Mouse (Mus musculus) hindbrain, embryonic 10.5 days (tissue): Measurements from ENCODE around the gene Olfr98. TPM values are rescaled to one million over a fixed set of nuclear protein-coding genes. Genes with fewer than 3 reads are reported as not detected.

Experiments
- DNase-seq: peaks from one replicate; pipeline ENCODE4 v3.0.0-alpha.2; 2017; ENCODE audit warnings: low spot score
- H3K27ac ChIP-seq: fragments of 300-500 bp; sonication (generic); 2 replicates; pipeline ENCODE4 v1.5.1; 2016; ENCODE audit warnings: mild to moderate bottlenecking, moderate library complexity
- H3K27me3 ChIP-seq: fragments of 300-500 bp; sonication (generic); 2 replicates; pipeline ENCODE4 v1.6.1; 2016; ENCODE audit warnings: mild to moderate bottlenecking; ENCODE audit not compliant: poor library complexity, insufficient read depth, severe bottlenecking
- H3K36me3 ChIP-seq: fragments of 300-500 bp; sonication (generic); 2 replicates; pipeline ENCODE4 v1.6.1; 2016; ENCODE audit warnings: mild to moderate bottlenecking, moderate library complexity
- H3K4me1 ChIP-seq: fragments of 300-500 bp; sonication (generic); replicated peaks from 2 replicates; pipeline ENCODE4 v1.6.1; 2016; ENCODE audit warnings: mild to moderate bottlenecking
- H3K4me3 ChIP-seq: fragments of 300-500 bp; sonication (generic); 2 replicates; pipeline ENCODE4 v1.5.1; 2016; ENCODE audit warnings: mild to moderate bottlenecking, moderate library complexity
- H3K9me3 ChIP-seq: fragments of 300-500 bp; sonication (generic); 2 replicates; pipeline ENCODE4 v1.6.1; 2016; ENCODE audit warnings: mild to moderate bottlenecking, moderate library complexity
- WGBS: fragments of 180-500 bp; shearing (Covaris S2); methylation state at CpG from one replicate; pipeline ENCODE4 v1.1.7; 2016; 5-methylcytosine and 5-hydroxymethylcytosine counted together
- polyA plus RNA-seq: library from polyadenylated mRNA; unstranded; fragments of >200 nt; fragmentation: Nextera tagmentation; extraction: Ambion mirVana; gene quantifications from 2 replicates; pipeline ENCODE4 v1.2.1, GENCODE M21; 2016

Olfr98 gene
- polyA plus RNA-seq: not detected in 2 replicates

DNA sequence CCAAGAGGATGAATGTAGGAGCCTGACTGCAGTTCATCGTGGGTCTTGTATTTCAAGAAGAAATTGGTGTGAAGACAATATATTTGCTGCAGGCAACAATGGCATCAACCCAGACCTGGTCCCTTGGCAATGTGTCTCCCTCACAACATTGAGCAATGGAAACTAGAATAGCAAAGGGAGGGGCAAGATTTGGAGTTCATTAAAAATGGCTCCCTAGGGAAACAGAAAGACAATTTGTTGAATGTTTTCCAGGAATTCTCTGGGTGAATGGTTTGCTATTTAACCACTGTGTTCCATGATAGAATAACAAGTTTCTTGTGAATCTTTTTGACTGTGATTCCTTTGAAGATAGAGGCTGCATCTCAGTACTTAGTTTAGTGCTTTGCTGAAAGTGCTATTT, at the start of gene Olfr98:
Olfr98 (minus strand) TSS at position 124 of the 400 bp plus-strand sequence.
- Histone ChIP-seq H3K4me3 (no peak within 1 kb of the TSS), H3K27ac (no peak within 1 kb of the TSS), H3K36me3 (no peaks in the 10 kb centered on the region), H3K27me3 (no peaks in the 10 kb centered on the region), H3K9me3 (no peaks in the 10 kb centered on the region), H3K4me1 (no peaks in the 10 kb centered on the region)
- 82% methylated on average over 1 of the region's 1 CpGs for WGBS
- DNase-seq: no peak

DNA sequence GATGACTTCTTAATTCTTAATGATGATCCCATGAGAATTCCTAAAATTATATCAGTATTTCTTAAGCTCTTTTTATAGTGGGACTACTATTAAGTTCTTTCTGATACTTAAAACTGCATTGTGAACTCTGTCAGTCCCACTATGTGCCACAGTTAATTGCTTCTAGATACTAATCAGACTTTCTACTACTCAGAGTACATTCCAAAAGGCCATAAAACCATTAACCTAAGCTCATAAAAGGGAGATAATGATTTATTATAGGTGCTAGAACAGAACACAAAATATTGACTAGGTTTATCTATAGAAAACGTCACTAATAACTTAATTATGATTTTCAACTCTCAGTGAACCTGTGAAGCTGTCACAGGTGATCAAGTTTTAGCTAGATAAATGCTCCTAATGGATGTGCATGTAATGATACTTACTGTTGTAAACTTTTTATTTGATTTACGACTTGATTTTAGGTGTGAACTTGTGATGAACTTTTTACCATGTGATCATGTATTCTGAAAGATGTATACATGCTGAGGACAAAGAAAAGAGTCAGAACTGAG, 46.7 kb upstream of the Olfr98 start:
- H3K27me3 ChIP-seq: no peaks in the 10 kb centered on the region
- H3K36me3 ChIP-seq: no peaks in the 10 kb centered on the region
- no peak overlapping the region for H3K27ac ChIP-seq
- no peaks in the 10 kb centered on the region for H3K9me3 ChIP-seq
- no peak for DNase-seq
- no peaks in the 10 kb centered on the region for H3K4me1 ChIP-seq
- 55% methylated on average over 2 of the region's 2 CpGs for WGBS
- H3K4me3 ChIP-seq: no peak overlapping the region

GRCm38 (mm10) chr17:37308483-37308882, 44.9 kb upstream of the Olfr98 start:
- Histone ChIP-seq H3K9me3 (no peaks in the 10 kb centered on the region), H3K4me1 (no peaks in the 10 kb centered on the region), H3K27me3 (no peaks in the 10 kb centered on the region), H3K27ac (no peak overlapping the region), H3K36me3 (no peaks in the 10 kb centered on the region), H3K4me3 (no peak overlapping the region)
- WGBS: 42% methylated on average over 4 of the region's 4 CpGs
- DNase-seq: no peak

DNA sequence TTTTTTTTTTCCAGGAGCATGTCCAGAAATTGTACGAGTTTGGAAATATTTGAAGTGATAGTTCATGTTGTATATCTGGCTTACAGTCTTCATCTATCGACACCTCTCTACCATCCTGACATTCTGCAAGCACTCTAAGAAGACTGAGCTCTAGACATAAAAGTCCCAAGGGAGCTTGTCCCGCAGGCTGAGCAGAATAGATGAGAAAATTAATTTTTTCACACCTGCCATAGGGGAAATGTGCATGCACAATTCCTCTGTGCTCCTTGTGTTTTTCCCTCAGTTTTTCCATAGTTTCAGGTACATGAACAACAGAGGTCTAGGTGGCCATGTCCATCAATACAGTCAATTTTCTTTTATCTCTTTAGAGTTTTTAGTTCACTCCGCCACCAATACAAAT, 40.7 kb upstream of the Olfr98 start, which contains the start of gene Olfr101:
Olfr101 (minus strand) TSS at position 101 of the 400 bp plus-strand sequence.
- Histone ChIP-seq H3K9me3 (no peaks in the 10 kb centered on the region), H3K36me3 (no peaks in the 10 kb centered on the region), H3K27me3 (no peaks in the 10 kb centered on the region), H3K27ac (no peak within 1 kb of the TSS), H3K4me1 (no peaks in the 10 kb centered on the region), H3K4me3 (no peak within 1 kb of the TSS)
- DNase-seq: no peak
- WGBS: 88% methylated on average over 4 of the region's 4 CpGs

- Histone ChIP-seq H3K4me3 (no peak within 1 kb of the TSS), H3K27me3 (no peaks in the 10 kb centered on the region), H3K9me3 (no peaks in the 10 kb centered on the region), H3K36me3 (no peaks in the 10 kb centered on the region), H3K27ac (no peak within 1 kb of the TSS), H3K4me1 (no peaks in the 10 kb centered on the region)
- WGBS: 79% methylated on average over 1 of the region's 1 CpGs
- no peak for DNase-seq
Measured at GRCm38 (mm10) chr17:37283360-37283759, 19.8 kb upstream of the Olfr98 start, which contains the start of gene Olfr99. Gene Olfr99, minus strand, starts transcription at chr17:37283460.

DNA sequence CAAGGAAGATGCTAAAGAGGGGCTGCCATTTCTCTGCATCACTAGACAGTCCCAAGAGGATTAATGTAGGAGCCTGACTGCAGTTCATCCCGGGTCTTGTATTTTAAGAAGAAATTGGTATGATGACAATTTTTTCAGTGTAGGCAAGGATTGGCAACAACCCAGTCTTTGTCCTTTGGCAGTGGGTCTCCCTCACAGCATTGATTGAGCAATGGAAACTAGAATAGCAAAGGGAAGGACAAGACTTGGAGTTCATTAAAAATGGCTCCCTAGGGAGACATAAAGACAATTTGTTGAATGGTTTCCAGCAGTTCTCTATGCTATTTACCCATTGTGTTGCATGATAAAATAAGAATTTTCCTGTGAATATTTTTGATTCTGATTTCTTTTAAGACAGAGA, 16.8 kb upstream of the Olfr98 start:
- no peak overlapping the region for H3K27ac ChIP-seq
- 90% methylated on average over 1 of the region's 1 CpGs for WGBS

DNA sequence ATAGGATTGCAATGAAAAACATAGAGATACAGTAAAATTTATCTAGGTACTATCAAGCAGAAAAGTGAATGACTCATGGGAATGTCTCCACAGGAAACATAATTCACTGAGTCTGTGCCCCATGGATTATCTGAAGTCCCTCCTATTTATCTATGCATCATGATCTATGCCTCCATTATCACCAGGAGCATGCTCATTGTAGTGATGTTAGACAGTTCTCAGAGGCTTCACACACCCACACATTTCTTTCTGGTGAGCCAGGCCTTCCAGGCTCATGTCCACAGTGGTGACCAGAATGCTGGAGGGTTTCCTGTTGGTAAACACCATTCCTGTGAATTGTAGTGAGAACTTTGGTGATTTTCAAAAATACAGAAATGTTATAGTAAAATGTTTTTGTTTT, 13.0 kb upstream of the Olfr98 start:
- Histone ChIP-seq H3K4me1 (no peaks in the 10 kb centered on the region), H3K27me3 (no peaks in the 10 kb centered on the region), H3K36me3 (no peaks in the 10 kb centered on the region), H3K9me3 (0 out of 2 replicates have a peak, but pooled peaks cover 3% of the 10 kb centered on the region), H3K27ac (no peak overlapping the region), H3K4me3 (no peak overlapping the region)
- DNase-seq: no peak

More for the DNA sequence above, 16.8 kb upstream of the Olfr98 start:
- H3K4me3 ChIP-seq: no peak overlapping the region
- H3K9me3 ChIP-seq: no peaks in the 10 kb centered on the region
- H3K4me1 ChIP-seq: no peaks in the 10 kb centered on the region
- H3K36me3 ChIP-seq: no peaks in the 10 kb centered on the region
- no peak for DNase-seq
- no peaks in the 10 kb centered on the region for H3K27me3 ChIP-seq

GRCm38 (mm10) chr17:37275626-37276248, 12.2 kb upstream of the Olfr98 start:
- DNase-seq: no peak
- 90% methylated on average over 2 of the region's 2 CpGs for WGBS
- Histone ChIP-seq H3K36me3 (no peaks in the 10 kb centered on the region), H3K27me3 (peaks cover 4% of the 10 kb centered on the region), H3K27ac (no peak overlapping the region), H3K9me3 (0 out of 2 replicates have a peak, but pooled peaks cover 7% of the 10 kb centered on the region), H3K4me3 (no peak overlapping the region), H3K4me1 (no peaks in the 10 kb centered on the region)

DNA sequence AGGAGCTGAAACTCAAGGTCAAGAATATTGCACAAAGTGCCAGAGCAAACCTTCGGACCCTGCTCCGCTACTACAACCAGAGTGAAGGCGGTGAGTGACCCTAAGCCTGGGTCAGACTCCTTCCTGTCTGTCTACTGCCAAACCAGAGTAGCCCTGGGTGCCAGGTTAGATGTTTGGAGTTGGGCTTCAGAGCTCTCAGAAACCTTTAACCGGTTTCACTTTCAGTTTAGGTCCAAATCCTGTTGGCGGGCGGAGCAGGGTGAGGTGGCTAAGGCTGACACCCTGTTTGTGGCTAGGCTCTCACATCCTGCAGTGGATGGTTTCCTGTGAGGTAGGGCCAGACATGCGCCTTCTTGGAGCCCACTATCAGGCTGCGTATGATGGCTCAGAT, 7.1 kb upstream of the Olfr98 start:
- H3K4me1 ChIP-seq: peaks cover 4% of the 10 kb centered on the region; the same call in 1 of the 2 replicates
- H3K9me3 ChIP-seq: 0 out of 2 replicates have a peak, but pooled peaks cover 7% of the 10 kb centered on the region
- H3K27ac ChIP-seq: no peak overlapping the region
- no peak for DNase-seq
- no peaks in the 10 kb centered on the region for H3K36me3 ChIP-seq
- peaks cover 6% of the 10 kb centered on the region for H3K27me3 ChIP-seq
- H3K4me3 ChIP-seq: peak overlapping the region; percentile 59
- WGBS: 61% methylated on average over 8 of the region's 8 CpGs

DNA sequence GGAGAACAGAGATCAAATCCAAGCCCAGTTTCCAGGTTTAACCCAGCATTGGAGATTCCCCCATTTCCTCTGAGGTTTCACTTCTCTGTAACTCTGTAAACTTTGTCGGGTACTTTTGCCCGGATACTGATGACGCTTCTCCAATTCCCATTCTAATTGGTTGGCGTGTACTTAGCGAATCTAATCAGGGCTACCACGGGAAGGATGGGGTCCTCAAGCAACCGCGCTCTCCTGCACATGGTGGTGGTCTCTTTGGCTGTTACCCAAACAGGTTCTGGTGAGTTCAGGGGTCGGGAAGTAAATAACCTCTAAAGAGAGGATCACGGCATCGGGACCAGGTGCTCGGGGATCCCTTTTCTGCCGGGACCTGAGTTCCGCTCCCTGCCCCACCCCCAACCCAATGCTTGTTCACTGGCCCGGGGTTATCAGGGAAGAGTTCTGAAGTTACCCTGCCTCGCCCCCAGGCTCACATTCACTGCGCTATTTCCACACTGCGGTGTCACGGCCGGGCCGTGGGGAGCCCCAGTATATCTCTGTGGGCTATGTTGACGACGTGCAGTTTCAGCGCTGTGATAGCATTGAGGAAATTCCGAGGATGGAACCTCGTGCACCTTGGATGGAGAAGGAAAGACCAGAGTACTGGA, 6.6 kb upstream of the Olfr98 start, which contains the start of gene H2-M3:
H2-M3 (plus strand) TSS at position 163 of the 644 bp plus-strand sequence.
- WGBS: 5% methylated on average over 26 of the region's 26 CpGs
- Histone ChIP-seq H3K9me3 (0 out of 2 replicates have a peak, but pooled peaks cover 7% of the 10 kb centered on the region), H3K36me3 (no peaks in the 10 kb centered on the region), H3K4me3 (peak within 1 kb of the TSS; percentile 59), H3K27ac (no peak within 1 kb of the TSS), H3K27me3 (peaks cover 6% of the 10 kb centered on the region), H3K4me1 (peaks cover 4% of the 10 kb centered on the region; the same call in 1 of the 2 replicates)
- DNase-seq: peak; percentile 86

DNA sequence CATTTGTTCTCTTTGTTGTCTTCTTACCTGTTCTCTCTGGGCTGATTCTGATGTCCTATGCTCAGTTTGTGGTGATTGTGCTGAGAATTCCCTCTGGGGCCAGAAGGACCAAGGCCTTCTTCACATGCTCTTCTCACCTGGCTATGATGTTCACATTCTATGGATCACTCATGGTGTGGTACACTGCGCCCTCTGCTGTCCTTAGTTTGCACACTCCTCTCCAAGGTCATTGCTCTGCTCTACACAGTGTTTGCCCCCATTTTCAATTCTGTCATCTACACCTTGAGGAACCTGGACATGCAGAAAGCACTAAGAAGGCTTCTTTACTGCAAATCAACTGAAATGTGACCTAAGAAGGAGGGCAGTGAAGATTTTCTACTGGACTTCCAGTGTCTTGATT, 13.0 kb downstream of the Olfr98 start:
- H3K9me3 ChIP-seq: no peaks in the 10 kb centered on the region
- 10% methylated on average over 1 of the region's 1 CpGs for WGBS
- no peak overlapping the region for H3K4me3 ChIP-seq
- no peaks in the 10 kb centered on the region for H3K27me3 ChIP-seq
- no peaks in the 10 kb centered on the region for H3K4me1 ChIP-seq
- no peaks in the 10 kb centered on the region for H3K36me3 ChIP-seq
- no peak for DNase-seq
- H3K27ac ChIP-seq: no peak overlapping the region

GRCm38 (mm10) chr17:37249460-37249859, 14.1 kb downstream of the Olfr98 start:
- H3K4me1 ChIP-seq: no peaks in the 10 kb centered on the region
- DNase-seq: no peak

GRCm38 (mm10) chr17:37246715-37247114, 16.8 kb downstream of the Olfr98 start:
- Histone ChIP-seq H3K4me1 (no peaks in the 10 kb centered on the region), H3K4me3 (no peak overlapping the region), H3K36me3 (no peaks in the 10 kb centered on the region), H3K9me3 (no peaks in the 10 kb centered on the region), H3K27ac (no peak overlapping the region), H3K27me3 (no peaks in the 10 kb centered on the region)
- no peak for DNase-seq
- 41% methylated on average over 5 of the region's 5 CpGs for WGBS

More at GRCm38 (mm10) chr17:37249460-37249859, 14.1 kb downstream of the Olfr98 start:
- Histone ChIP-seq H3K4me3 (no peak overlapping the region), H3K36me3 (no peaks in the 10 kb centered on the region), H3K9me3 (no peaks in the 10 kb centered on the region), H3K27me3 (no peaks in the 10 kb centered on the region), H3K27ac (no peak overlapping the region)
